Mouse (Mus musculus) small intestine, adult 2 months (tissue): ENCODE data around the gene Gm20388.

Source experiments
- CTCF ChIP-seq: fragments of 200-500 bp; IDR thresholded peaks from 2 replicates; pipeline ENCODE4 v1.5.1; 2012; ENCODE audit warnings: low read depth, mild to moderate bottlenecking, control low read depth, inconsistent platforms, low read length, moderate library complexity, mixed read lengths; ENCODE audit not compliant: insufficient replicate concordance, insufficient read length; ENCODE audit errors: extremely low read depth
- POLR2A ChIP-seq: fragments of 200-500 bp; IDR thresholded peaks from 2 replicates; pipeline ENCODE4 v1.6.1; 2012; ENCODE audit warnings: low read depth, mild to moderate bottlenecking, control low read depth, inconsistent platforms, low read length, moderate library complexity

GRCm38 (mm10) chr8:122047206-122047870, 2136.7 kb downstream of the Gm20388 start:
- peak; percentile 35; the same call in 1 of the 2 replicates for TF ChIP-seq CTCF
- no peak for TF ChIP-seq POLR2A
